Mouse (Mus musculus): Measurements from ENCODE around the gene Prkar2a. TPM values are rescaled to one million over a fixed set of nuclear protein-coding genes. Genes with fewer than 3 reads are reported as not detected.

Gene Prkar2a
- polyA plus RNA-seq, 1 experiment = 21.5 TPM

- Histone ChIP-seq H3K36me3 (ENCODE audit: control insufficient read depth, insufficient read depth) (no peaks in the 10 kb centered on the region), H3K4me3 (no peak overlapping the region), H3K27me3 (ENCODE audit: control insufficient read depth, insufficient read depth, insufficient read length) (no peaks in the 10 kb centered on the region), H3K79me2 (ENCODE audit: control insufficient read depth, insufficient read depth) (peaks cover 11% of the 10 kb centered on the region), H3K4me2 (ENCODE audit: low read depth) (no peak overlapping the region), H3ac (ENCODE audit: control insufficient read depth, insufficient read length) (no peak overlapping the region)
- TF ChIP-seq MYOD1 (IDR thresholded peaks at IDR 0.05; ENCODE audit: control insufficient read depth in 1 of 3, insufficient read length in 2 of 3, low read depth in 2 of 3) (no peak), POLR2AphosphoS2 (IDR thresholded peaks at IDR 0.05; ENCODE audit: insufficient read length, low read depth) (no peak), MYOG (IDR thresholded peaks at IDR 0.05; ENCODE audit: control insufficient read depth in 1 of 3, insufficient read depth in 1 of 3, insufficient read length in 2 of 3, low read depth in 2 of 3) (no peak)
Measured at GRCm38 (mm10) chr9:108688451-108688850, 663 bp upstream of the Prkar2a start.

GRCm38 (mm10) chr9:108689993-108690392 is 879 bp downstream of the Prkar2a start:
- H3K4me3 ChIP-seq = no peak overlapping the region
- H3ac ChIP-seq (ENCODE audit: control insufficient read depth, insufficient read length) = no peak overlapping the region
- H3K79me2 ChIP-seq (ENCODE audit: control insufficient read depth, insufficient read depth) = peaks cover 26% of the 10 kb centered on the region
- H3K36me3 ChIP-seq (ENCODE audit: control insufficient read depth, insufficient read depth) = no peaks in the 10 kb centered on the region
- no peaks in the 10 kb centered on the region for H3K27me3 ChIP-seq (ENCODE audit: control insufficient read depth, insufficient read depth, insufficient read length)
- H3K4me2 ChIP-seq (ENCODE audit: low read depth) = peak overlapping the region; percentile 32
- no peak for TF ChIP-seq MYOG (IDR thresholded peaks at IDR 0.05; ENCODE audit: control insufficient read depth in 1 of 3, insufficient read depth in 1 of 3, insufficient read length in 2 of 3, low read depth in 2 of 3)
- no peak for TF ChIP-seq SRF (IDR thresholded peaks at IDR 0.05; ENCODE audit: control insufficient read depth, insufficient read length, low read depth)
- TF ChIP-seq POLR2A (IDR thresholded peaks at IDR 0.05; ENCODE audit: insufficient read length, low read depth) = no peak
- TF ChIP-seq MYOD1 (IDR thresholded peaks at IDR 0.05; ENCODE audit: control insufficient read depth in 1 of 3, insufficient read length in 2 of 3, low read depth in 2 of 3) = no peak
- no peak for TF ChIP-seq CEBPB (IDR thresholded peaks at IDR 0.05; ENCODE audit: insufficient read depth, poor library complexity, severe bottlenecking)
- no peak for TF ChIP-seq USF1 (IDR thresholded peaks at IDR 0.05; ENCODE audit: low read depth)
- TF ChIP-seq POLR2AphosphoS2 (IDR thresholded peaks at IDR 0.05; ENCODE audit: insufficient read length, low read depth) = no peak
- no peak for TF ChIP-seq E2F4 (IDR thresholded peaks at IDR 0.05; ENCODE audit: insufficient read depth)
- TF ChIP-seq TCF12 (IDR thresholded peaks at IDR 0.05; ENCODE audit: insufficient read depth, poor library complexity, severe bottlenecking) = no peak
- TF ChIP-seq TCF3 (IDR thresholded peaks at IDR 0.05; ENCODE audit: insufficient read length, low read depth) = no peak
- TF ChIP-seq REST (IDR thresholded peaks at IDR 0.05; ENCODE audit: insufficient read depth, insufficient read length) = no peak
- no peak for TF ChIP-seq MAX (IDR thresholded peaks at IDR 0.05; ENCODE audit: low read depth)

GRCm38 (mm10) chr9:108690914-108691313 is 1.8 kb downstream of the Prkar2a start:
- Histone ChIP-seq H3K79me2 (ENCODE audit: control insufficient read depth, insufficient read depth) (peaks cover 36% of the 10 kb centered on the region), H3ac (ENCODE audit: control insufficient read depth, insufficient read length) (no peak overlapping the region), H3K36me3 (ENCODE audit: control insufficient read depth, insufficient read depth) (no peaks in the 10 kb centered on the region), H3K27me3 (ENCODE audit: control insufficient read depth, insufficient read depth, insufficient read length) (no peaks in the 10 kb centered on the region), H3K4me3 (no peak overlapping the region), H3K4me2 (ENCODE audit: low read depth) (no peak overlapping the region)
- TF ChIP-seq MYOG (IDR thresholded peaks at IDR 0.05; ENCODE audit: control insufficient read depth in 1 of 3, insufficient read depth in 1 of 3, insufficient read length in 2 of 3, low read depth in 2 of 3) (no peak), SRF (IDR thresholded peaks at IDR 0.05; ENCODE audit: control insufficient read depth, insufficient read length, low read depth) (no peak)

GRCm38 (mm10) chr9:108691371-108691770 is 2.3 kb downstream of the Prkar2a start:
- peak overlapping the region; percentile 96 for H3K4me2 ChIP-seq (ENCODE audit: low read depth)
- H3K27me3 ChIP-seq (ENCODE audit: control insufficient read depth, insufficient read depth, insufficient read length) = no peaks in the 10 kb centered on the region
- H3K4me3 ChIP-seq = peak overlapping the region; percentile 75
- TF ChIP-seq POLR2A (IDR thresholded peaks at IDR 0.05; ENCODE audit: insufficient read length, low read depth) (no peak), E2F4 (IDR thresholded peaks at IDR 0.05; ENCODE audit: insufficient read depth) (no peak), CEBPB (IDR thresholded peaks at IDR 0.05; ENCODE audit: insufficient read depth, poor library complexity, severe bottlenecking) (no peak), REST (IDR thresholded peaks at IDR 0.05; ENCODE audit: insufficient read depth, insufficient read length) (no peak), MAX (IDR thresholded peaks at IDR 0.05; ENCODE audit: low read depth) (no peak), MYOG (IDR thresholded peaks at IDR 0.05; ENCODE audit: control insufficient read depth in 1 of 3, insufficient read depth in 1 of 3, insufficient read length in 2 of 3, low read depth in 2 of 3) (no peak), TCF3 (IDR thresholded peaks at IDR 0.05; ENCODE audit: insufficient read length, low read depth) (no peak), SRF (IDR thresholded peaks at IDR 0.05; ENCODE audit: control insufficient read depth, insufficient read length, low read depth) (no peak)
- no peaks in the 10 kb centered on the region for H3K36me3 ChIP-seq (ENCODE audit: control insufficient read depth, insufficient read depth)
- peaks cover 40% of the 10 kb centered on the region for H3K79me2 ChIP-seq (ENCODE audit: control insufficient read depth, insufficient read depth)
- H3ac ChIP-seq (ENCODE audit: control insufficient read depth, insufficient read length) = peak overlapping the region; percentile 84

- peak overlapping the region; percentile 75 for H3K4me3 ChIP-seq
- TF ChIP-seq USF1 (IDR thresholded peaks at IDR 0.05; ENCODE audit: low read depth) (no peak), MAX (IDR thresholded peaks at IDR 0.05; ENCODE audit: low read depth) (no peak), MYOD1 (IDR thresholded peaks at IDR 0.05; ENCODE audit: control insufficient read depth in 1 of 3, insufficient read length in 2 of 3, low read depth in 2 of 3) (peak in 1 of 3 experiments; percentile 36), POLR2A (IDR thresholded peaks at IDR 0.05; ENCODE audit: insufficient read length, low read depth) (peak; percentile 86), TCF12 (IDR thresholded peaks at IDR 0.05; ENCODE audit: insufficient read depth, poor library complexity, severe bottlenecking) (no peak), TCF3 (IDR thresholded peaks at IDR 0.05; ENCODE audit: insufficient read length, low read depth) (no peak), POLR2AphosphoS2 (IDR thresholded peaks at IDR 0.05; ENCODE audit: insufficient read length, low read depth) (peak; percentile 72), E2F4 (IDR thresholded peaks at IDR 0.05; ENCODE audit: insufficient read depth) (no peak), REST (IDR thresholded peaks at IDR 0.05; ENCODE audit: insufficient read depth, insufficient read length) (no peak), SRF (IDR thresholded peaks at IDR 0.05; ENCODE audit: control insufficient read depth, insufficient read length, low read depth) (no peak), CEBPB (IDR thresholded peaks at IDR 0.05; ENCODE audit: insufficient read depth, poor library complexity, severe bottlenecking) (no peak), MYOG (IDR thresholded peaks at IDR 0.05; ENCODE audit: control insufficient read depth in 1 of 3, insufficient read depth in 1 of 3, insufficient read length in 2 of 3, low read depth in 2 of 3) (no peak)
- H3ac ChIP-seq (ENCODE audit: control insufficient read depth, insufficient read length) = peak overlapping the region; percentile 84
- no peaks in the 10 kb centered on the region for H3K27me3 ChIP-seq (ENCODE audit: control insufficient read depth, insufficient read depth, insufficient read length)
- H3K79me2 ChIP-seq (ENCODE audit: control insufficient read depth, insufficient read depth) = peaks cover 45% of the 10 kb centered on the region
- H3K4me2 ChIP-seq (ENCODE audit: low read depth) = peak overlapping the region; percentile 96
- no peaks in the 10 kb centered on the region for H3K36me3 ChIP-seq (ENCODE audit: control insufficient read depth, insufficient read depth)
Measured at GRCm38 (mm10) chr9:108691846-108692225, 2.7 kb downstream of the Prkar2a start.
